ENCODE assay signal across 8 mouse cellular contexts in genomic region chr4:86750346-86750945, GRCm38 (mm10). TPM values are rescaled to one million over a fixed set of nuclear protein-coding genes. Genes with fewer than 3 reads are reported as not detected.
DNase-seq lines count a peak whose midpoint lies in the region; ATAC-seq and TF ChIP-seq lines count a peak whose summit lies in the region.

No protein-coding gene starts in this region.

- ATAC-seq in kidney, embryonic 15.5 days (replicated peaks; ENCODE audit: low FRiP score) = no peak
- ATAC-seq in heart, embryonic 16.5 days (replicated peaks; ENCODE audit: extremely low read depth, insufficient read depth, low FRiP score) = no peak

- no peak for TF ChIP-seq POLR2A in bone marrow macrophage, adult 2 months (IDR thresholded peaks at IDR 0.05; ENCODE audit: borderline replicate concordance, low read depth, low read length)

- peaks cover 21% of the 10 kb centered on the region for H3K4me1 ChIP-seq in kidney, embryonic 15.5 days
- peaks cover 10% of the 10 kb centered on the region for H3K4me1 ChIP-seq in bone marrow macrophage, adult 2 months (ENCODE audit: control insufficient read depth, insufficient read depth, low read length)
- peaks cover 17% of the 10 kb centered on the region for H3K4me1 ChIP-seq in heart, embryonic 16.5 days (ENCODE audit: control insufficient read depth, insufficient read depth, low read length)

- H3K9ac ChIP-seq in kidney, embryonic 15.5 days = no peak overlapping the region
- peak overlapping the region; percentile 49; the same call in 1 of the 2 replicates for H3K9ac ChIP-seq in heart, embryonic 16.5 days (ENCODE audit: low read length)

- no peaks in the 10 kb centered on the region for H3K9me3 ChIP-seq in kidney, embryonic 15.5 days (replicated peaks)
- H3K9me3 ChIP-seq in heart, embryonic 16.5 days (replicated peaks; ENCODE audit: control insufficient read depth, low read length) = no peaks in the 10 kb centered on the region

- no peak for DNase-seq in kidney, postnatal 10 days
- no peak for DNase-seq in spleen, adult 12 weeks (ENCODE audit: low spot score)
- no peak for DNase-seq in kidney, postnatal 36 days
- no peak for DNase-seq in urinary bladder, postnatal 4 days (ENCODE audit: low spot score in 2 of 2)

- H3K4me3 ChIP-seq in kidney, embryonic 15.5 days (replicated peaks) = peak overlapping the region; percentile 16; the same call in 1 of the 2 replicates
- H3K4me3 ChIP-seq in bone marrow macrophage, adult 2 months (ENCODE audit: insufficient read depth, low read length) = peak overlapping the region; percentile 66
- peak overlapping the region; percentile 26 for H3K4me3 ChIP-seq in heart, embryonic 16.5 days (ENCODE audit: low read length)
- peak overlapping the region; percentile 49 for H3K4me3 ChIP-seq in macrophage (ENCODE audit: inconsistent target)

- TF ChIP-seq CTCF in bone marrow macrophage, adult 2 months (IDR thresholded peaks at IDR 0.05; ENCODE audit: low read depth, low read length) = no peak

- WGBS in kidney, embryonic 15.5 days = 74% methylated on average over 10 of the region's 10 CpGs
- WGBS in heart, embryonic 16.5 days = 60% methylated on average over 10 of the region's 10 CpGs
- WGBS in macrophage (ENCODE audit: missing documents) = 14% methylated on average over 7 of the region's 10 CpGs

- no peaks in the 10 kb centered on the region for H3K36me3 ChIP-seq in kidney, embryonic 15.5 days
- no peaks in the 10 kb centered on the region for H3K36me3 ChIP-seq in heart, embryonic 16.5 days (ENCODE audit: control insufficient read depth, insufficient read depth)
- H3K36me3 ChIP-seq in macrophage (ENCODE audit: inconsistent target) = no peaks in the 10 kb centered on the region

- H3K79me2 ChIP-seq in macrophage (ENCODE audit: inconsistent target) = peaks cover 59% of the 10 kb centered on the region

- no peak overlapping the region for H3K27ac ChIP-seq in kidney, embryonic 15.5 days
- H3K27ac ChIP-seq in bone marrow macrophage, adult 2 months (ENCODE audit: insufficient read depth, low read depth, low read length) = no peak overlapping the region
- H3K27ac ChIP-seq in heart, embryonic 16.5 days (ENCODE audit: low read length) = peak overlapping the region; percentile 27; the same call in 1 of the 2 replicates
- peak overlapping the region; percentile 53 for H3K27ac ChIP-seq in macrophage

- no peaks in the 10 kb centered on the region for H3K27me3 ChIP-seq in kidney, embryonic 15.5 days
- H3K27me3 ChIP-seq in heart, embryonic 16.5 days (ENCODE audit: control insufficient read depth, insufficient read depth, low read length) = no peaks in the 10 kb centered on the region

- peak overlapping the region; percentile 82 for H3K4me2 ChIP-seq in kidney, embryonic 15.5 days
- peak overlapping the region; percentile 47 for H3K4me2 ChIP-seq in heart, embryonic 16.5 days (ENCODE audit: low read depth, low read length)

RNA-seq across cellular contexts. Expression of gene Dennd4c, which starts 2.1 kb away (rescaled TPM):
- 6.8 and 8.5 TPM in 2 replicates for polyA plus RNA-seq in kidney, embryonic 15.5 days (2015; fragmentation: Nextera tagmentation; extraction: Ambion mirVana)
- polyA plus RNA-seq in bone marrow macrophage, adult 2 months (2012; ENCODE audit: insufficient read depth, insufficient read length, missing spikeins) = 48.6 and 56.5 TPM in 2 replicates
- polyA plus RNA-seq in heart, embryonic 16.5 days (2015; fragmentation: Nextera tagmentation; extraction: Ambion mirVana) = 4.6 and 5.6 TPM in 2 replicates
- 100 to 1,000 TPM in 19 of 26 experiments, 10 to 100 TPM in 7; 66.5 to 378 (median 147) TPM for total RNA-seq in macrophage (2018; cell fraction: chromatin; rRNA removed)
- total RNA-seq in macrophage (2018; cell fraction: cytosol; rRNA removed) = 100 to 1,000 TPM in 10 of 26 experiments, 10 to 100 TPM in 16; 27.7 to 142 (median 59.3) TPM
- 100 to 1,000 TPM in 15 of 26 experiments, 10 to 100 TPM in 11; 57.1 to 321 (median 110) TPM for total RNA-seq in macrophage (2018; cell fraction: nucleus; rRNA removed)
- 50.7 to 67.8 TPM (median 60.9 TPM) in 3 replicates for polyA plus RNA-seq in macrophage (2018)

Comparison
In these comparisons a context has a peak if more than half of its experiments do, and no peak if none do; other contexts are left out.
1. H3K27ac ChIP-seq: peak in heart, embryonic 16.5 days (single experiment) and macrophage (single experiment); none in kidney, embryonic 15.5 days (single experiment) and bone marrow macrophage, adult 2 months (single experiment).
2. H3K4me3 ChIP-seq: peak in every context shown above with its lines; median percentile 66 in bone marrow macrophage, adult 2 months; 49 in macrophage; 26 in heart, embryonic 16.5 days; 16 in kidney, embryonic 15.5 days.